Mouse (Mus musculus) ovary, postnatal 10 days (tissue): ENCODE data around the gene 2210011C24Rik.

Experiments used
- DNase-seq: peaks from one replicate; pipeline ENCODE4 v3.0.0; 2022; ENCODE audit warnings: low spot score

Gene 2210011C24Rik

GRCm38 (mm10) chr8:84011705-84012498 lies at the start of gene 2210011C24Rik:
Gene 2210011C24Rik (minus strand): TSS chr8:84012171.
- DNase-seq, result no peak

- DNase-seq, result no peak
Observed at GRCm38 (mm10) chr8:84060245-84060644, 48.3 kb upstream of the 2210011C24Rik start.

- no peak for DNase-seq
Observed at GRCm38 (mm10) chr8:84059226-84059625, 47.3 kb upstream of the 2210011C24Rik start.

- DNase-seq, result no peak
Observed at GRCm38 (mm10) chr8:84057827-84058226, 45.9 kb upstream of the 2210011C24Rik start.

- DNase-seq, result no peak
Observed at GRCm38 (mm10) chr8:84053229-84053628, 41.3 kb upstream of the 2210011C24Rik start.

- DNase-seq, result no peak
Observed at GRCm38 (mm10) chr8:84052746-84053145, 40.8 kb upstream of the 2210011C24Rik start.

GRCm38 (mm10) chr8:84048171-84048570 lies 36.2 kb upstream of the 2210011C24Rik start:
- no peak for DNase-seq

GRCm38 (mm10) chr8:84046505-84046904 lies 34.5 kb upstream of the 2210011C24Rik start:
- DNase-seq, result no peak

GRCm38 (mm10) chr8:84044900-84045299 lies 32.9 kb upstream of the 2210011C24Rik start, which contains the start of gene Rln3:
Gene Rln3 (minus strand): TSS chr8:84045000.
- no peak for DNase-seq

GRCm38 (mm10) chr8:84044103-84044502 lies 32.1 kb upstream of the 2210011C24Rik start:
- DNase-seq, result no peak

- DNase-seq, result no peak
Observed at GRCm38 (mm10) chr8:84042948-84043342, 31.0 kb upstream of the 2210011C24Rik start.

GRCm38 (mm10) chr8:84042066-84042947 lies 30.3 kb upstream of the 2210011C24Rik start, which contains the start of gene Il27ra:
Gene Il27ra (minus strand): TSS chr8:84042589.
- DNase-seq, result peak; percentile 42

- DNase-seq, result peak; percentile 60
Observed at GRCm38 (mm10) chr8:84039050-84039449, 27.1 kb upstream of the 2210011C24Rik start.

GRCm38 (mm10) chr8:84038015-84038414 lies 26.0 kb upstream of the 2210011C24Rik start:
- DNase-seq, result no peak

- DNase-seq, result no peak
Observed at GRCm38 (mm10) chr8:84032777-84033176, 20.8 kb upstream of the 2210011C24Rik start.

GRCm38 (mm10) chr8:84029272-84029671 lies 17.3 kb upstream of the 2210011C24Rik start:
- DNase-seq, result no peak

GRCm38 (mm10) chr8:84027449-84027848 lies 15.5 kb upstream of the 2210011C24Rik start:
- no peak for DNase-seq

GRCm38 (mm10) chr8:84025863-84026262 lies 13.9 kb upstream of the 2210011C24Rik start:
- no peak for DNase-seq

- no peak for DNase-seq
Observed at GRCm38 (mm10) chr8:84024171-84024570, 12.2 kb upstream of the 2210011C24Rik start.

GRCm38 (mm10) chr8:84023631-84024030 lies 11.7 kb upstream of the 2210011C24Rik start:
- no peak for DNase-seq

- no peak for DNase-seq
Observed at GRCm38 (mm10) chr8:84023085-84023484, 11.1 kb upstream of the 2210011C24Rik start.

- DNase-seq, result no peak
Observed at GRCm38 (mm10) chr8:84021569-84021968, 9.6 kb upstream of the 2210011C24Rik start.

GRCm38 (mm10) chr8:84021096-84021495 lies 9.1 kb upstream of the 2210011C24Rik start, which contains the start of gene Palm3:
Gene Palm3 (plus strand): TSS chr8:84021471.
- DNase-seq, result no peak
